8 mouse cellular contexts compared by ENCODE assay signal in genomic region chr7:65577118-65577517, GRCm38 (mm10). TPM values are rescaled to one million over a fixed set of nuclear protein-coding genes. Genes with fewer than 3 reads are reported as not detected.
DNase-seq lines count a peak whose midpoint lies in the region; ATAC-seq lines count a peak whose summit lies in the region.
"Had no signal": no experiment of that assay in that cellular context is flagged by ENCODE, and none has a peak within 500 bp of the region (broad histone marks: within the 10 kb centered on the region; RNA-seq: fewer than 3 reads in every experiment).

No protein-coding gene starts in this region.

- no peak overlapping the region for H3K9ac ChIP-seq in embryonic facial prominence, embryonic 12.5 days
- H3K9ac ChIP-seq: liver, embryonic 15.5 days had no signal

- H3K4me1 ChIP-seq in embryonic facial prominence, embryonic 12.5 days: no peaks in the 10 kb centered on the region
- H3K4me1 ChIP-seq: liver, embryonic 15.5 days had no signal

- no peaks in the 10 kb centered on the region for H3K36me3 ChIP-seq in embryonic facial prominence, embryonic 12.5 days
- H3K36me3 ChIP-seq: liver, embryonic 15.5 days had no signal

- H3K27me3 ChIP-seq in embryonic facial prominence, embryonic 12.5 days: no peaks in the 10 kb centered on the region
- H3K27me3 ChIP-seq: liver, embryonic 15.5 days had no signal

- DNase-seq in right cerebral cortex, postnatal 14 days: peak; percentile 24
- DNase-seq in right cerebral cortex, adult 18-20 months: no peak
- DNase-seq in layer of hippocampus, postnatal 36 days: peak; percentile 32 to 33
- DNase-seq in kidney, adult 18-20 months: no peak
- no peak for DNase-seq in thymus, postnatal 25 days

- H3K4me2 ChIP-seq in embryonic facial prominence, embryonic 12.5 days (replicated peaks): peak overlapping the region; percentile 25; the same call in 1 of the 2 replicates
- H3K4me2 ChIP-seq: liver, embryonic 15.5 days had no signal

- peak; percentile 52; the same call in 1 of the 2 replicates for ATAC-seq in embryonic facial prominence, embryonic 12.5 days (ENCODE audit: insufficient number of reproducible peaks, insufficient read depth, low FRiP score, low TSS enrichment)
- no peak for ATAC-seq in granulocyte monocyte progenitor cell, adult 5-6 weeks (replicated peaks; ENCODE audit: poor library complexity, severe bottlenecking)

- H3K9me3 ChIP-seq in embryonic facial prominence, embryonic 12.5 days: no peaks in the 10 kb centered on the region
- H3K9me3 ChIP-seq: liver, embryonic 15.5 days had no signal

- no peak overlapping the region for H3K27ac ChIP-seq in embryonic facial prominence, embryonic 12.5 days
- H3K27ac ChIP-seq: liver, embryonic 15.5 days had no signal

- WGBS in embryonic facial prominence, embryonic 12.5 days: 26% methylated on average over 12 of the region's 12 CpGs

- no peak overlapping the region for H3K4me3 ChIP-seq in embryonic facial prominence, embryonic 12.5 days
- H3K4me3 ChIP-seq: liver, embryonic 15.5 days had no signal

RNA-seq across cellular contexts. Expression of gene Tjp1, which starts 49.5 kb away (rescaled TPM):
- 23.1 and 27.6 TPM in 2 replicates for polyA plus RNA-seq in embryonic facial prominence, embryonic 12.5 days (2016; fragmentation: Nextera tagmentation; extraction: Ambion mirVana)
- 100 to 1,000 TPM; 137 to 166 TPM for total RNA-seq in layer of hippocampus, postnatal 36 days (2021)
- total RNA-seq in granulocyte monocyte progenitor cell, adult 5-6 weeks (2014; fragmentation: Nextera tagmentation): not detected in 2 replicates
- 0.05 and 1.2 TPM in 2 replicates for total RNA-seq in granulocyte monocyte progenitor cell, adult 5-6 weeks (2017)

Comparison
In these comparisons a context has a peak if more than half of its experiments do, and no peak if none do; other contexts are left out.
1. DNase-seq: peak in right cerebral cortex, postnatal 14 days (single experiment) and layer of hippocampus, postnatal 36 days (2 of 2); none in right cerebral cortex, adult 18-20 months (single experiment), kidney, adult 18-20 months (single experiment) and thymus, postnatal 25 days (single experiment).
2. RNA of gene Tjp1, which starts 49.5 kb away (total RNA-seq): 137 to 166 TPM in layer of hippocampus, postnatal 36 days; 0.05 to 1.2 TPM in granulocyte monocyte progenitor cell, adult 5-6 weeks; every median in the first group is over 10 times any median in the second.